Mouse (Mus musculus) CH12.LX (cell line): ENCODE data around the gene Cyp27a1. TPM values are rescaled to one million over a fixed set of nuclear protein-coding genes. Genes with fewer than 3 reads are reported as not detected.

Experiments used
- DNase-seq: peaks from one replicate; pipeline ENCODE4 v3.0.0-alpha.2; 2013; ENCODE audit errors: extremely low read depth
- H3K27ac ChIP-seq: 2 replicates; pipeline ENCODE4 v1.5.1; 2012; ENCODE audit warnings: low read depth, mild to moderate bottlenecking, control low read depth, moderate library complexity; ENCODE audit not compliant: insufficient read depth
- H3K27me3 ChIP-seq: replicated peaks from 2 replicates; pipeline ENCODE3; 2012; ENCODE audit warnings: inconsistent platforms
- H3K36me3 ChIP-seq, 2 experiments: replicated peaks in 1 of 2; 2 replicates each; pipeline versions ENCODE3 to v1.6.1; 2012; ENCODE audit warnings: inconsistent platforms in 1 of 2, low read length in 1 of 2, mild to moderate bottlenecking in 1 of 2, mixed read lengths in 1 of 2, moderate library complexity in 1 of 2; ENCODE audit not compliant: control insufficient read depth in 1 of 2, insufficient read depth in 1 of 2
- H3K4me1 ChIP-seq, 2 experiments: 2 replicates each; pipeline ENCODE4 v1.6.1; 2012; ENCODE audit warnings: inconsistent platforms in 1 of 2, moderate library complexity in 1 of 2; ENCODE audit not compliant: insufficient read depth in 2 of 2, control insufficient read depth in 1 of 2
- H3K4me2 ChIP-seq: 2 replicates; pipeline ENCODE4 v1.6.1; 2012; ENCODE audit warnings: low read depth, mild to moderate bottlenecking, control low read depth; ENCODE audit not compliant: poor library complexity, insufficient read depth, severe bottlenecking
- H3K4me3 ChIP-seq, 3 experiments: fragments of 150-350 bp in 1 of 3; sonication (generic) in 1 of 3; replicated peaks in 1 of 3; 2 replicates each; pipeline versions ENCODE3 to v1.5.1; 2011 to 2012; ENCODE audit warnings: low read depth in 2 of 3, low read length in 2 of 3, mild to moderate bottlenecking in 2 of 3, moderate library complexity in 2 of 3, control low read depth in 1 of 3, improper control_type of control experiment in 1 of 3, inconsistent platforms in 1 of 3, mixed read lengths in 1 of 3; ENCODE audit not compliant: poor library complexity in 1 of 3
- H3K79me2 ChIP-seq: replicated peaks from 2 replicates; pipeline ENCODE4 v1.6.1; 2012; ENCODE audit warnings: mild to moderate bottlenecking, moderate library complexity; ENCODE audit not compliant: control insufficient read depth, poor library complexity, insufficient read depth, severe bottlenecking; ENCODE audit errors: extremely low read depth
- H3K9ac ChIP-seq: 2 replicates; pipeline ENCODE4 v1.6.1; 2012; ENCODE audit warnings: low read depth, mild to moderate bottlenecking, control low read depth, moderate library complexity; ENCODE audit not compliant: insufficient read depth
- H3K9me3 ChIP-seq: replicated peaks from 2 replicates; pipeline ENCODE3; 2012; ENCODE audit warnings: low read length, inconsistent platforms, mixed read lengths
- CHD2 ChIP-seq: IDR thresholded peaks from 2 replicates; pipeline ENCODE4 v1.6.1; 2011; ENCODE audit warnings: low read length, improper control_type of control experiment
- ELF1 ChIP-seq: IDR thresholded peaks from 2 replicates; pipeline ENCODE4 v1.6.1; 2014; ENCODE audit warnings: low read depth, mild to moderate bottlenecking, inconsistent platforms, low read length, improper control_type of control experiment
- EP300 ChIP-seq: IDR thresholded peaks from 2 replicates; pipeline ENCODE4 v1.6.1; 2011; ENCODE audit warnings: low read length, improper control_type of control experiment
- GABPA ChIP-seq: IDR thresholded peaks from 2 replicates; pipeline ENCODE4 v1.6.1; 2012; ENCODE audit warnings: low read depth, low read length, improper control_type of control experiment, inconsistent platforms; ENCODE audit not compliant: insufficient replicate concordance
- HCFC1 ChIP-seq: IDR thresholded peaks from 2 replicates; pipeline ENCODE4 v1.6.1; 2012; ENCODE audit warnings: low read depth, mild to moderate bottlenecking, inconsistent platforms, low read length, improper control_type of control experiment
- JUN ChIP-seq: IDR thresholded peaks from 2 replicates; pipeline ENCODE4 v1.6.1; 2011; ENCODE audit warnings: low read depth, mild to moderate bottlenecking, low read length, improper control_type of control experiment, moderate library complexity; ENCODE audit not compliant: insufficient read depth
- MAX ChIP-seq: IDR thresholded peaks from 2 replicates; pipeline ENCODE4 v1.6.1; 2011; ENCODE audit warnings: low read length, improper control_type of control experiment
- MAZ ChIP-seq: IDR thresholded peaks from 2 replicates; pipeline ENCODE4 v1.6.1; 2012; ENCODE audit warnings: low read depth, mild to moderate bottlenecking, inconsistent platforms, low read length, improper control_type of control experiment, moderate library complexity
- MEF2A ChIP-seq: IDR thresholded peaks from 2 replicates; pipeline ENCODE4 v1.6.1; 2014; ENCODE audit warnings: low read depth, mild to moderate bottlenecking, inconsistent platforms, low read length, improper control_type of control experiment, borderline replicate concordance
- MXI1 ChIP-seq: IDR thresholded peaks from 2 replicates; pipeline ENCODE4 v1.6.1; 2011; ENCODE audit warnings: mild to moderate bottlenecking, low read depth, low read length, improper control_type of control experiment
- POLR2A ChIP-seq: IDR thresholded peaks from 2 replicates; pipeline ENCODE4 v1.6.1; 2011; ENCODE audit warnings: low read depth, mild to moderate bottlenecking, improper control_type of control experiment, low read length
- RAD21 ChIP-seq: IDR thresholded peaks from 2 replicates; pipeline ENCODE4 v1.6.1; 2011; ENCODE audit warnings: low read depth, mild to moderate bottlenecking, low read length, improper control_type of control experiment, moderate library complexity
- SIN3A ChIP-seq: IDR thresholded peaks from 2 replicates; pipeline ENCODE4 v1.6.1; 2012; ENCODE audit warnings: low read length, improper control_type of control experiment, inconsistent platforms
- TBP ChIP-seq: conservative IDR thresholded peaks from 2 replicates; pipeline ENCODE4 v1.6.1; 2011; ENCODE audit warnings: low read depth, low read length, improper control_type of control experiment
- ZKSCAN1 ChIP-seq: IDR thresholded peaks from 2 replicates; pipeline ENCODE4 v1.6.1; 2012; ENCODE audit warnings: low read depth, inconsistent platforms, low read length, improper control_type of control experiment, borderline replicate concordance
- ZNF384 ChIP-seq: IDR thresholded peaks from 2 replicates; pipeline ENCODE4 v1.6.1; 2012; ENCODE audit warnings: low read depth, low read length, improper control_type of control experiment, inconsistent platforms
- dilution Hi-C: fragments of 300-500 bp; cut with MboI; formaldehyde crosslinking; loops from 2 replicates; pipeline ENCODE4 v1.14.3; 2020; ENCODE audit warnings: low sequenced_read_pairs; ENCODE audit not compliant: extremely low pct_unique_long_range_greater_than_20kb, extremely low pct_ligation_motif_present
- in situ Hi-C: fragments of 300-500 bp; cut with MboI; formaldehyde crosslinking; loops from 3 replicates; pipeline ENCODE4 v1.14.3; 2019; ENCODE audit warnings: low sequenced_read_pairs, low pct_ligation_motif_present, low pct_unique_long_range_greater_than_20kb, mixed read lengths
- polyA plus RNA-seq: library from polyadenylated mRNA; unstranded; fragments of >175 nt; gene quantifications from 2 replicates; pipeline ENCODE4 v1.2.1, GENCODE M21; 2012; ENCODE audit warnings: low read depth; ENCODE audit not compliant: insufficient read length
- total RNA-seq, 2 experiments: library from RNA; depleted of rRNA; stranded (reverse); fragments of 300-350 nt in 1 of 2; fragments of >200 nt in 1 of 2; gene quantifications; 2 replicates each; pipeline ENCODE4 v1.2.3; 2012 to 2014

The Cyp27a1 gene
- total and polyA plus RNA-seq, 3 experiments = not detected

DNA sequence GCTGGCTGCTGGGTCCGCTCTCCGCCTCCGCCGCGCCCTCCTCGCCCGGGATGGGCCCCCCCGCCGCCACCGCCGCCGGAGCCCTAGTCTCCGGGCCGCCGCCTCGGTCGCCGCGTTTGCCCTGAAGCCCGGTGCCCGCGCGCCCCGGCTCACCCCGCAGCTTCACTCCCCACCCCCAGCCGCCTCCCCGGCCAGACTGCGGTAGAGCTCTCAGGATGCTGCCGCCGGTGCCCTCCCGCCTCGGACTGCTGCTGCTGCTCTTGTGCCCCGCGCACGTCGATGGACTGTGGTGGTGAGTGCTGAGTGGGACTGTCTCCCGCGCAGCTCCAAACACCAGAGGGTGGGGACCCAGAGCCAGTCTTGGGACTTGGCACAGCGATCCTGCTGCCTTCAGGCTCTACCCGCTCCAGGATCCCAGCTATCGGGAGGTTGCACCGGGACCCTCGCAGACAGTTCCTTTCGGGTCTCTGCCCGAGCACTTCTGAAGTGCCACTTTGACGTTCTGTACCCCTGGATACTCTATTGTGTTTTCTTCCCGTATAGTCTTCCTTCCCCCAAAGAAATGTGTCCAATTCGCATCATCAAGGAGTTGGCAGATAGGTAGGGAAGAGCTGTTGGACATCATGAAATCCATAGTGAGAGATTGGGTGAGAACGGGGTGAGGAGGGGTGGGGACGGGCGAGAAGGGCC lies 58.7 kb downstream of the Cyp27a1 start:
- Histone ChIP-seq H3K4me1 (peaks cover 19 to 45% of the 10 kb centered on the region in 2 experiments), H3K79me2 (no peaks in the 10 kb centered on the region), H3K9ac (peak overlapping the region; percentile 38; the same call in 1 of the 2 replicates), H3K9me3 (no peaks in the 10 kb centered on the region), H3K27me3 (peaks cover 24% of the 10 kb centered on the region), H3K27ac (no peak overlapping the region), H3K4me2 (peak overlapping the region; percentile 94), H3K4me3 (peak overlapping the region; percentile 35 to 64 (median 35)), H3K36me3 (no peaks in the 10 kb centered on the region)
- dilution Hi-C loops (no loop called here), in situ Hi-C loops (loop anchor here (5.0 kb wide), 1 partner anchor 35 kb away; no protein-coding TSS in a partner anchor)
- no peak for TF ChIP-seq ZNF384
- TF ChIP-seq GABPA = no peak
- TF ChIP-seq EP300 = no peak
- no peak for TF ChIP-seq TBP
- no peak for TF ChIP-seq MAZ
- no peak for TF ChIP-seq JUN
- no peak for TF ChIP-seq MEF2A
- no peak for TF ChIP-seq SIN3A
- DNase-seq = no peak

DNA sequence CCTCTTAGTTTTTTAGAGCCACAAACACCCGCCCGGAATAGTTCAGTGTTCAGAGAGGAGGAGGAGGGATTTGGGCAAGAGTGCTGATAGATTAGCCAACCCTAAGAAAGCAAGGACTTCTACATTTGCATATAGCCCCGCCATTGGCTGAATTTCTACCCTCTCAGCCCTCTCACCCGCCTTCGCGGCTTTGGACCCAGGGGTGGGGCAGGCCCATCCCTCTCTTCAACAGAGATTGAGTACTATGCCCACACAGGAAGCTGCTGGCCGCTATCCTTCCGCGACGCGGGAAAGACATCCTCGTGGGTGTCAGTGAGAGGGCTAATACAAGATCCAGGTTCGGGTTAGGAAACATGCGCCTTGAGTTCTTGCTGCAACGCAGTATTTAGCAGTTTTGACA lies 59.8 kb downstream of the Cyp27a1 start:
- DNase-seq = peak; percentile 91
- dilution Hi-C loops = no loop called here
- Histone ChIP-seq H3K27me3 (peaks cover 24% of the 10 kb centered on the region), H3K4me1 (peaks cover 19 to 46% of the 10 kb centered on the region in 2 experiments), H3K4me3 (peak overlapping the region in 2 of 3 experiments; percentile 27 to 34), H3K9me3 (no peaks in the 10 kb centered on the region), H3K4me2 (peak overlapping the region; percentile 94), H3K79me2 (no peaks in the 10 kb centered on the region), H3K27ac (no peak overlapping the region), H3K9ac (peak overlapping the region; percentile 38; the same call in 1 of the 2 replicates), H3K36me3 (no peaks in the 10 kb centered on the region)
- in situ Hi-C loops = loop anchor here (5.0 kb wide), 1 partner anchor 34 kb away; no protein-coding TSS in a partner anchor
- TF ChIP-seq ELF1 (peak; percentile 67), POLR2A (peak; percentile 67), ZKSCAN1 (no peak), TBP (peak; percentile 62), HCFC1 (peak; percentile 26; the same call in 1 of the 2 replicates), CHD2 (peak; percentile 51), MXI1 (peak; percentile 62; the same call in 1 of the 2 replicates), RAD21 (no peak), MAZ (peak; percentile 76; the same call in 1 of the 2 replicates), MAX (peak; percentile 64)
